Mouse (Mus musculus) heart, postnatal 0 days (tissue): ENCODE results near the gene Ctf2. TPM values are rescaled to one million over a fixed set of nuclear protein-coding genes. Genes with fewer than 3 reads are reported as not detected.
A peak's percentile ranks its signal among the peaks of the same experiment; 100 is the strongest.

ENCODE experiments used
- ATAC-seq: fragments of 200-750 bp; cut with Nextera tagmentation; 2 replicates; pipeline ENCODE4 v1.8.0; 2017; ENCODE audit warnings: low read depth, moderate number of reproducible peaks, moderate library complexity; ENCODE audit not compliant: insufficient read depth
- DNase-seq: peaks from one replicate; pipeline ENCODE4 v3.0.0-alpha.2; 2016; ENCODE audit warnings: low spot score
- H3K27ac ChIP-seq: fragments of 300-500 bp; sonication (generic); 2 replicates; pipeline ENCODE4 v1.5.1; 2014; ENCODE audit warnings: low read depth, mild to moderate bottlenecking
- H3K27me3 ChIP-seq: fragments of 300-500 bp; sonication (generic); 2 replicates; pipeline ENCODE4 v1.6.1; 2014; ENCODE audit warnings: low read length, mixed read lengths; ENCODE audit not compliant: control insufficient read depth, insufficient read depth
- H3K36me3 ChIP-seq: fragments of 300-500 bp; sonication (generic); replicated peaks from 2 replicates; pipeline ENCODE4 v1.6.1; 2014; ENCODE audit warnings: low read length, mixed read lengths; ENCODE audit not compliant: control insufficient read depth, insufficient read depth
- H3K4me1 ChIP-seq: fragments of 300-500 bp; sonication (generic); 2 replicates; pipeline ENCODE4 v1.6.1; 2014; ENCODE audit warnings: antibody characterized with exemption; ENCODE audit not compliant: control insufficient read depth, insufficient read depth
- H3K4me2 ChIP-seq: fragments of 300-500 bp; sonication (generic); 2 replicates; pipeline ENCODE4 v1.6.1; 2014; ENCODE audit warnings: low read depth, mild to moderate bottlenecking, low read length, moderate library complexity
- H3K4me3 ChIP-seq: fragments of 300-500 bp; sonication (generic); 2 replicates; pipeline ENCODE4 v1.5.1; 2014; ENCODE audit warnings: low read depth, low read length
- H3K9ac ChIP-seq: fragments of 300-500 bp; sonication (generic); replicated peaks from 2 replicates; pipeline ENCODE4 v1.6.1; 2014; ENCODE audit warnings: low read depth, low read length, mixed read lengths
- H3K9me3 ChIP-seq: fragments of 300-500 bp; sonication (generic); replicated peaks from 2 replicates; pipeline ENCODE4 v1.6.1; 2016; ENCODE audit warnings: low read length; ENCODE audit not compliant: control insufficient read depth
- CTCF ChIP-seq: IDR thresholded peaks from 2 replicates; pipeline ENCODE4 v1.5.1; 2016; ENCODE audit warnings: antibody characterized with exemption, control low read depth, low read depth
- EP300 ChIP-seq: IDR thresholded peaks from 2 replicates; pipeline ENCODE4 v1.6.1; 2016; ENCODE audit warnings: antibody characterized with exemption, low read depth
- WGBS: fragments of 180-500 bp; shearing (Covaris S2); extraction: QIAGEN DNeasy Blood & Tissue Kit; methylation state at CpG from one replicate; pipeline ENCODE4 v1.1.7; 2014; 5-methylcytosine and 5-hydroxymethylcytosine counted together
- polyA plus RNA-seq: library from polyadenylated mRNA; unstranded; fragments of >200 nt; fragmentation: Nextera tagmentation; extraction: Ambion mirVana; gene quantifications from 2 replicates; pipeline ENCODE4 v1.2.1, GENCODE M21; 2015
- total RNA-seq: library from RNA; depleted of rRNA; stranded (reverse); fragments of >200 nt; gene quantifications from 2 replicates; pipeline ENCODE4 v1.2.3, GENCODE M21; 2014; ENCODE audit warnings: low replicate concordance

Ctf2 gene
- total and polyA plus RNA-seq, 2 experiments from 2014 or later: not detected

DNA sequence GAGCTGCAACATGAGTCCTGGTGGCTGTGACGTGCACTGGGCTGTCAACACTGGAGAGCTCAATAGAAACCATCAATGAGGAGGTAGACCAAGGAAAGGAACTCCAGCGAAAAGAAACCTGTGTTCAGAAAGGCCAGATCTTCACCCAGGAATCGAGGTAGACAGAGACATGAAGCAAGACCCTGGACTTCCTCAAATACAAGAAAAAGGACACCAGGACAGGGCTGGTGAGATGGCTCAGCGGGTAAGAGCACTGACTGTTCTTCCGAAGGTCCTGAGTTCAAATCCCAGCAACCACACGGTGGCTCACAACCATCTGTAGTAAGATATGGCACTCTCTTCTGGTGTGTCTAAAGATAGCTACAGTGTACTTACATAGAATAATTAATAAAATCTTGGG lies 13.6 kb downstream of the Ctf2 start:
- no peaks in the 10 kb centered on the region for H3K27me3 ChIP-seq
- H3K9me3 ChIP-seq: no peaks in the 10 kb centered on the region
- H3K36me3 ChIP-seq: no peaks in the 10 kb centered on the region
- TF ChIP-seq EP300: no peak
- no peak overlapping the region for H3K9ac ChIP-seq
- 79% methylated on average over 6 of the region's 6 CpGs for WGBS
- no peak for ATAC-seq
- no peak overlapping the region for H3K4me2 ChIP-seq
- H3K27ac ChIP-seq: no peak overlapping the region
- no peak for DNase-seq
- no peak overlapping the region for H3K4me3 ChIP-seq
- peaks cover 6% of the 10 kb centered on the region; the same call in 1 of the 2 replicates for H3K4me1 ChIP-seq

- peak; percentile 52 for ATAC-seq
- WGBS: 3% methylated on average over 40 of the region's 41 CpGs
- H3K36me3 ChIP-seq: no peaks in the 10 kb centered on the region
- H3K9ac ChIP-seq: peak overlapping the region; percentile 44; the same call in 1 of the 2 replicates
- H3K9me3 ChIP-seq: no peaks in the 10 kb centered on the region
- H3K4me1 ChIP-seq: peaks cover 12% of the 10 kb centered on the region
- DNase-seq: no peak
- H3K27me3 ChIP-seq: no peaks in the 10 kb centered on the region
- no peak overlapping the region for H3K27ac ChIP-seq
- peak overlapping the region; percentile 56 for H3K4me2 ChIP-seq
- TF ChIP-seq CTCF (peak; percentile 48), EP300 (no peak)
- H3K4me3 ChIP-seq: peak overlapping the region; percentile 27
Observed at GRCm38 (mm10) chr7:127716992-127717391, 15.0 kb downstream of the Ctf2 start.

DNA sequence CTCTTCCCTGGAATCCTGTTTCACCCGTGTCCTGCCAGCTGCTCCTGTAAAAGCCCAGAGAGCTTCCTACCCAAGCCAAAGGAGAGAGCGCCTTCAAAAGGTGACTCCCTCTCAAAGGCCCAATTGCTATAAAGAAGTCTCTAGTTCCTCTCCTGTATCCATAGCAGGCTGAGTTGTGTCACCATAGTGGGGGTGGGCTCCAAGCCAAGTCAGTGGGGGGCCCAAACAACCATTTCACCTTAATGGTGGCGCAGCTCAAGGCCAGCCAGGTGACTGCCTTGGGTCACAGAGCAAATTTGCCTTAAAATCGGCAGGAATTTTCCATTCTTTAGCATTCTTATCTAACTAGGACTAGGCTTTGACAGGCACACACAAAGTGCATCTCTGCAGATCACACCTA lies 17.1 kb downstream of the Ctf2 start:
- H3K36me3 ChIP-seq: no peaks in the 10 kb centered on the region
- no peak overlapping the region for H3K9ac ChIP-seq
- WGBS: 83% methylated on average over 4 of the region's 4 CpGs
- H3K4me1 ChIP-seq: peaks cover 12% of the 10 kb centered on the region
- H3K9me3 ChIP-seq: no peaks in the 10 kb centered on the region
- DNase-seq (no peak), ATAC-seq (no peak)
- H3K27ac ChIP-seq: no peak overlapping the region
- H3K4me3 ChIP-seq: no peak overlapping the region
- H3K27me3 ChIP-seq: no peaks in the 10 kb centered on the region
- TF ChIP-seq CTCF: no peak
- H3K4me2 ChIP-seq: no peak overlapping the region

DNA sequence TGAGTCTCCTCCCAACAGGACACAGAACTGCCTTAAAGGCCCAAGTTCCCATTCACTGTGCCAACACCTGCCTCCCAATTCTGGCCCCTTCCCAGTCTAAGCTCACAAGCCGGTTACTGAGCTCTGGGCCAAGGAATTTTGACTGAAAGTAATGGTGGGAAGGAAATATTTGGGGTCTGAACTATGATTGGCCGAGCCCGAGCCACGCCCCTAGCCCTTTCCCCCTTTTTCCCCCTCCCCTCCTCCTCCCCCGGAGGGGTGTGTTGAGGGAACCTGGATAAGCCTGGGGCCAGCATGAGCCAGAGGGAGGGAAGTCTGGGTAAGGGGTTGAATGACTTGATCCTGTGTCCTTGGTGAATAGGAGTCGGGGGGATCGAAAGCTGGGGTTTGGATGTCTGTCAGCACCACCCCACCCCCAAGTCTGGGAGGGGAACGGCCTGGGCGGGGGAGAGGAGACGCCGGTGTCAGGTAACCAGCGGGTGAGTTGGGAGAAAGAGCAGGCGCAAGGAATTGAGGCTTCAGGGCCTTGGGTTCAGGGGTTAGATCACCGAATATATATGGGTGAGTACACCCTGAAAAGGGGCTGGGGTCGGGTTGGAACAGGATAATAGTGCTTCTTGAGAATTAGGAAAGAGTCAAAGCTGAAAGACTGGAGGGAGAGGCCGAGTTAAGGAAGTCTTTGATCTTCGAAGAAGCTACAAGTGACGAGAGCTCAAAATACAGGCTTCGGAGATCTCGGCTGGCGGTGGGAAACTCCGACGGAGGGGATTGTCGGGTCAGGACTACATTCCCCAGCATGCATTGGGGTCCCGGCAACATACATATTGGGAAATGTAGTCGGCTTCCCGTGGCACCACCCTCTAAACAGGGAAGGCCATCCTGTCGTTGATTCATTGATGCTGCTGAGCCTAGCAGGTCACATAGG lies 19.2 kb downstream of the Ctf2 start, which contains the start of gene Ctf1:
Gene Ctf1 (plus strand): TSS at position 276 of the 925 bp plus-strand sequence.
- no peaks in the 10 kb centered on the region for H3K27me3 ChIP-seq
- no peak for TF ChIP-seq CTCF
- TF ChIP-seq EP300: no peak
- H3K4me3 ChIP-seq: peak within 1 kb of the TSS; percentile 33
- H3K9ac ChIP-seq: 0 out of 2 replicates have a peak within 1 kb of the TSS, but pooled peaks have one; percentile 28
- 5% methylated on average over 28 of the region's 28 CpGs for WGBS
- ATAC-seq (peak; percentile 37; the same call in 1 of the 2 replicates), DNase-seq (peak; percentile 80)
- H3K36me3 ChIP-seq: no peaks in the 10 kb centered on the region
- H3K27ac ChIP-seq: peak within 1 kb of the TSS; percentile 68
- H3K4me1 ChIP-seq: peaks cover 18% of the 10 kb centered on the region
- peak within 1 kb of the TSS; percentile 60 for H3K4me2 ChIP-seq
- no peaks in the 10 kb centered on the region for H3K9me3 ChIP-seq

- H3K27me3 ChIP-seq: no peaks in the 10 kb centered on the region
- no peak for TF ChIP-seq CTCF
- H3K4me2 ChIP-seq: no peak overlapping the region
- ATAC-seq (no peak), DNase-seq (no peak)
- no peak overlapping the region for H3K27ac ChIP-seq
- H3K4me1 ChIP-seq: peaks cover 19% of the 10 kb centered on the region
- H3K4me3 ChIP-seq: no peak overlapping the region
- H3K9ac ChIP-seq: no peak overlapping the region
- peaks cover 4% of the 10 kb centered on the region for H3K36me3 ChIP-seq
- no peaks in the 10 kb centered on the region for H3K9me3 ChIP-seq
- WGBS: 83% methylated on average over 3 of the region's 3 CpGs
Observed at GRCm38 (mm10) chr7:127711456-127711855, 20.5 kb downstream of the Ctf2 start.
